In genomic region chr16:18131245-18131939, GRCm38 (mm10) we compare ENCODE assay signal across 18 mouse cellular contexts. TPM values are rescaled to one million over a fixed set of nuclear protein-coding genes. Genes with fewer than 3 reads are reported as not detected.
DNase-seq lines count a peak whose midpoint lies in the region; ATAC-seq and TF ChIP-seq lines count a peak whose summit lies in the region.
"Had no signal": no experiment of that assay in that cellular context is flagged by ENCODE, and none has a peak within 500 bp of the region (broad histone marks: within the 10 kb centered on the region; RNA-seq: fewer than 3 reads in every experiment).

No protein-coding gene starts in this region.

- no peak for ATAC-seq in kidney, embryonic 16.5 days (ENCODE audit: low FRiP score, low TSS enrichment)
- ATAC-seq: intestine, embryonic 15.5 days had no signal

- H3K4me3 ChIP-seq in cerebellum, adult 2 months (replicated peaks; ENCODE audit: insufficient read depth, low read depth, low read length) = peak overlapping the region; percentile 58
- H3K4me3 ChIP-seq in kidney, embryonic 16.5 days (ENCODE audit: low read length) = no peak overlapping the region
- peak overlapping the region; percentile 61 for H3K4me3 ChIP-seq in left cerebral cortex, adult 2 months
- H3K4me3 ChIP-seq: heart, embryonic 10.5 days; hindbrain, embryonic 12.5 days; intestine, embryonic 15.5 days; liver, embryonic 13.5 days; lung, embryonic 15.5 days; midbrain, embryonic 12.5 days had no signal

- H3K27ac ChIP-seq in cerebellum, adult 2 months (ENCODE audit: insufficient read depth, low read length) = peak overlapping the region; percentile 19
- no peak overlapping the region for H3K27ac ChIP-seq in kidney, embryonic 16.5 days (ENCODE audit: low read length)
- H3K27ac ChIP-seq in left cerebral cortex, adult 2 months = peak overlapping the region; percentile 93
- H3K27ac ChIP-seq: heart, embryonic 10.5 days; hindbrain, embryonic 12.5 days; intestine, embryonic 15.5 days; liver, embryonic 13.5 days; lung, embryonic 15.5 days; macrophage; midbrain, embryonic 12.5 days had no signal

- no peak for TF ChIP-seq POLR2A in cerebellum, adult 2 months (IDR thresholded peaks at IDR 0.05; ENCODE audit: borderline replicate concordance, insufficient read depth, low read length)

- peaks cover 60% of the 10 kb centered on the region for H3K4me1 ChIP-seq in cerebellum, adult 2 months (ENCODE audit: control insufficient read depth, insufficient read depth, low read length)
- peaks cover 18% of the 10 kb centered on the region for H3K4me1 ChIP-seq in kidney, embryonic 16.5 days (ENCODE audit: insufficient read depth, low read length)

- peak; percentile 47 to 55 for DNase-seq in cerebellum, adult 2 months
- no peak for DNase-seq in cerebellum, postnatal 4 days (ENCODE audit: low spot score in 2 of 2)
- DNase-seq in kidney, adult 11 months = peak; percentile 51
- DNase-seq in left cerebral cortex, adult 2 months (ENCODE audit: extremely low spot score in 1 of 2, low spot score in 2 of 2) = no peak
- no peak for DNase-seq in left cerebral cortex, postnatal 10 days (ENCODE audit: extremely low spot score in 1 of 2, low spot score in 2 of 2)
- DNase-seq in brain, adult 2 months (ENCODE audit: low read depth, low spot score) = peak; percentile 73
- DNase-seq in thymus, postnatal 4 days = no peak
- DNase-seq: heart, postnatal 10 days; liver, embryonic 13.5 days; thymus, adult 18-20 months had no signal

- 26% methylated on average over 11 of the region's 11 CpGs for WGBS in cerebellum, adult 2 months
- 85% methylated on average over 11 of the region's 11 CpGs for WGBS in kidney, embryonic 16.5 days

- H3K4me2 ChIP-seq in kidney, embryonic 16.5 days (replicated peaks; ENCODE audit: low read depth, low read length) = no peak overlapping the region
- H3K4me2 ChIP-seq: hindbrain, embryonic 12.5 days; intestine, embryonic 15.5 days; liver, embryonic 13.5 days; lung, embryonic 15.5 days; midbrain, embryonic 12.5 days had no signal

- no peaks in the 10 kb centered on the region for H3K27me3 ChIP-seq in cerebellum, adult 2 months (ENCODE audit: control insufficient read depth, insufficient read depth, low read length)
- H3K27me3 ChIP-seq in kidney, embryonic 16.5 days (ENCODE audit: insufficient read depth, low read length) = peaks cover 30% of the 10 kb centered on the region

- intact Hi-C loops in left cerebral cortex, adult 2 months (cut with DNase I) = loop anchor here (1.0 kb wide), 2 partner anchors 23 to 64 kb away; no protein-coding TSS in a partner anchor
- intact Hi-C loops in left cerebral cortex, postnatal 10 days (cut with DNase I) = no loop called here

- no peaks in the 10 kb centered on the region for H3K9me3 ChIP-seq in kidney, embryonic 16.5 days (ENCODE audit: low read length)
- H3K9me3 ChIP-seq: heart, embryonic 10.5 days; hindbrain, embryonic 12.5 days; intestine, embryonic 15.5 days; liver, embryonic 13.5 days; lung, embryonic 15.5 days; midbrain, embryonic 12.5 days had no signal

- no peak for TF ChIP-seq CTCF in cerebellum, adult 2 months (IDR thresholded peaks at IDR 0.05; ENCODE audit: borderline replicate concordance, insufficient read depth, low read depth, low read length)
- no peak for TF ChIP-seq CTCF in left cerebral cortex, adult 2 months (IDR thresholded peaks at IDR 0.05)

- no peaks in the 10 kb centered on the region for H3K36me3 ChIP-seq in kidney, embryonic 16.5 days (ENCODE audit: insufficient read depth, low read length)
- H3K36me3 ChIP-seq: heart, embryonic 10.5 days; hindbrain, embryonic 12.5 days; intestine, embryonic 15.5 days; liver, embryonic 13.5 days; lung, embryonic 15.5 days; midbrain, embryonic 12.5 days had no signal

- H3K9ac ChIP-seq in kidney, embryonic 16.5 days (replicated peaks; ENCODE audit: low read length) = no peak overlapping the region
- H3K9ac ChIP-seq: intestine, embryonic 15.5 days; liver, embryonic 13.5 days; lung, embryonic 15.5 days; midbrain, embryonic 12.5 days had no signal

RNA-seq across cellular contexts. Expression of gene Rtn4r, which starts 4.0 kb away (rescaled TPM):
- 82.9 and 97.4 TPM in 2 replicates for polyA plus RNA-seq in cerebellum, adult 2 months (2012; rRNA removed)
- 1.0 and 3.4 TPM in 2 replicates for polyA plus RNA-seq in kidney, embryonic 16.5 days (2015; fragmentation: Nextera tagmentation; extraction: Ambion mirVana)
- total RNA-seq in left cerebral cortex, adult 2 months (2021) = 100 to 1,000 TPM; 138 to 147 TPM
- 10 to 100 TPM; 73.2 to 82.6 TPM for total RNA-seq in left cerebral cortex, postnatal 10 days (2021)
- total RNA-seq: CH12.LX had no signal
- polyA plus RNA-seq: macrophage had no signal

RNA-seq across cellular contexts. Expression of gene Prodh, which starts 41.4 kb away (rescaled TPM):
- 45.1 and 55.8 TPM in 2 replicates for polyA plus RNA-seq in cerebellum, adult 2 months (2012; rRNA removed)
- 22.3 and 23.0 TPM in 2 replicates for polyA plus RNA-seq in kidney, embryonic 16.5 days (2015; fragmentation: Nextera tagmentation; extraction: Ambion mirVana)
- 10 to 100 TPM; 38.9 to 40.8 TPM for total RNA-seq in left cerebral cortex, adult 2 months (2021)
- 10 to 100 TPM; 13.5 to 19.5 TPM for total RNA-seq in left cerebral cortex, postnatal 10 days (2021)

Comparison
In these comparisons a context has a peak if more than half of its experiments do, and no peak if none do; other contexts are left out.
1. DNase-seq: peak in cerebellum, adult 2 months (2 of 2), kidney, adult 11 months (single experiment) and brain, adult 2 months (single experiment); none in cerebellum, postnatal 4 days (0 of 2), left cerebral cortex, adult 2 months (0 of 2), left cerebral cortex, postnatal 10 days (0 of 2) and thymus, postnatal 4 days (single experiment).